Mouse (Mus musculus): ENCODE data around the gene Gucy2f. TPM values are rescaled to one million over a fixed set of nuclear protein-coding genes. Genes with fewer than 3 reads are reported as not detected.
A peak's percentile ranks its signal among the peaks of the same experiment; 100 is the strongest.

Gene Gucy2f
- polyA plus RNA-seq, 1 experiment from 2014 or later: 0.08 TPM

DNA sequence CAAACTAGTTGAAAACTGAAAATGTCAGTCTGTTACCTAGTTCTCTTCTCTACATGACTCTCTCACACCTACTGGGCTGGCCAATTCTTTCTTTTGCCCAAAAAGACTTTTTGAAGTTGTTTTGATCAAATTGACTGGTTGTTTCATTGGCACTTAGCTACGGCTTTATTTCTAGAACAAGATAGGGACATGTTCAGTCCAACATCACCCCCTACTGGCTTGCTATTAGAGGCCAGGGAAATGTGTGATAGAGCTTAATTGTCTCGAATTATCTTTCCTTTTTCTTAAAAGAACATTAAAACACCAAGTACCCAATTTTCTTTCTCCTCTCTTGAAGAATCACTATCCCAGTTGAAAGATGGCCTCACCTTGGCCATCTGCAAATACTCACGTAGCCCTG lies 99.8 kb downstream of the Gucy2f start:
- Histone ChIP-seq H3K9ac (ENCODE audit: low read length) (no peak overlapping the region), H3K9me3 (replicated peaks; ENCODE audit: control insufficient read depth, low read length) (no peaks in the 10 kb centered on the region), H3K36me3 (ENCODE audit: control insufficient read depth, insufficient read depth, low read length) (no peaks in the 10 kb centered on the region), H3K4me1 (ENCODE audit: control insufficient read depth, insufficient read depth, low read length) (no peaks in the 10 kb centered on the region), H3K4me3 (ENCODE audit: low read depth, low read length) (no peak overlapping the region), H3K27ac (ENCODE audit: low read depth, low read length) (no peak overlapping the region), H3K4me2 (ENCODE audit: low read length) (no peak overlapping the region), H3K27me3 (replicated peaks; ENCODE audit: control insufficient read depth, insufficient read depth, low read length) (no peaks in the 10 kb centered on the region)
- peak; percentile 64 for DNase-seq (ENCODE audit: low spot score)
- 44% methylated on average over 3 of the region's 3 CpGs for whole genome bisulfite sequencing
- no peak for ATAC-seq

DNA sequence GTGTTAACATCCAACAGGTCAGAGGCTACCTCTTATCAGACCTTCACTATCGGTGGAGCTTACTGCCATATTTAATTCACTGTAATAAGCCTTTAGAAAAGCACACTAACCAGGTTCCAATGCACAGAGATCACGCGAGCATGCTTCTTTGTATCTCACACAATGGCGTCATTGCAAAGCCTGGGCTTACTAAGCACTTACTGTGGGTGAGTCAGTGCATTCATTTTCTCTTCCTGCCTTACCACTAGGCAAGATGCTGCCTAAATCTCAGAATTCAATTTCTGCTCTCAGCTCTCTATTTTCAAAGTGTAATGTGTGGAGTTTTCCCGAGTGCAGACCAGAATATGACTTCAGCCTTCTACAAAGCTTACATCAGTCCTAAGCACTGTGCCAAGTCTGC lies 101.2 kb downstream of the Gucy2f start:
- WGBS: 61% methylated on average over 5 of the region's 5 CpGs
- Histone ChIP-seq H3K27ac (ENCODE audit: low read depth, low read length) (no peak overlapping the region), H3K9ac (ENCODE audit: low read length) (no peak overlapping the region), H3K36me3 (ENCODE audit: control insufficient read depth, insufficient read depth, low read length) (no peaks in the 10 kb centered on the region), H3K4me3 (ENCODE audit: low read depth, low read length) (no peak overlapping the region), H3K4me1 (ENCODE audit: control insufficient read depth, insufficient read depth, low read length) (no peaks in the 10 kb centered on the region), H3K27me3 (replicated peaks; ENCODE audit: control insufficient read depth, insufficient read depth, low read length) (no peaks in the 10 kb centered on the region), H3K4me2 (ENCODE audit: low read length) (no peak overlapping the region), H3K9me3 (replicated peaks; ENCODE audit: control insufficient read depth, low read length) (no peaks in the 10 kb centered on the region)
- ATAC-seq: no peak
- DNase-seq (ENCODE audit: low spot score): no peak

DNA sequence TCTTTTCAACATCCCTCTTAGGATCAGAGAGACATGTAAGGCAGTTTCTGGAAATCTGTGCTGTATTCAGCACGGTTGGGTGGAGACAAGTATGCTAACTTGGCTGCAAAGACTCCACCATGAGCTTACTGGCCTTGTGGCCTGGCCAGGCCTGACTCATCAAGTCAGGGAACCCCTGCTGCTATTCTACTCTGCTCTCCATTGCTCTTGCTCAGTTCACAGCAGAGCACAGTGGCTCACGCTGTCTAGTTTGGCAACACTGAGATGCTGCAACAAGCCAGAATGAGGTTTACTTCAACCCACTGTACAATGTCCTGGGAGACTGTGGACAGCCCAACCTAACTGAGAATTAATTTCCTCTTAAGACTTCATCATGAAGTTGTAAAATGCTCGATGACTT lies 134.1 kb downstream of the Gucy2f start:
- Histone ChIP-seq H3K4me3 (ENCODE audit: low read depth, low read length) (no peak overlapping the region), H3K4me2 (ENCODE audit: low read length) (no peak overlapping the region), H3K27me3 (replicated peaks; ENCODE audit: control insufficient read depth, insufficient read depth, low read length) (no peaks in the 10 kb centered on the region), H3K9me3 (replicated peaks; ENCODE audit: control insufficient read depth, low read length) (no peaks in the 10 kb centered on the region), H3K36me3 (ENCODE audit: control insufficient read depth, insufficient read depth, low read length) (no peaks in the 10 kb centered on the region), H3K27ac (ENCODE audit: low read depth, low read length) (no peak overlapping the region), H3K4me1 (ENCODE audit: control insufficient read depth, insufficient read depth, low read length) (no peaks in the 10 kb centered on the region), H3K9ac (ENCODE audit: low read length) (no peak overlapping the region)
- no peak for ATAC-seq
- no peak for DNase-seq (ENCODE audit: low spot score)
- WGBS: 71% methylated on average over 3 of the region's 3 CpGs

Other genes with a start within 250 kb of the Gucy2f start
- gene Nxt2, start 29.8 kb upstream of the Gucy2f start, polyA plus RNA-seq (2014; fragmentation: Nextera tagmentation; extraction: Ambion mirVana): 27.0 and 28.0 TPM in 2 replicates
- gene Kcne1l, start 109.4 kb upstream of the Gucy2f start, polyA plus RNA-seq (2014; fragmentation: Nextera tagmentation; extraction: Ambion mirVana): 31.4 and 33.5 TPM in 2 replicates
- 12.2 and 15.6 TPM in 2 replicates for gene Acsl4, start 193.6 kb upstream of the Gucy2f start, polyA plus RNA-seq (2014; fragmentation: Nextera tagmentation; extraction: Ambion mirVana)